Mouse (Mus musculus) heart, embryonic 15.5 days (tissue): ENCODE results near the gene Mybpc3. TPM values are rescaled to one million over a fixed set of nuclear protein-coding genes. Genes with fewer than 3 reads are reported as not detected.
A peak's percentile ranks its signal among the peaks of the same experiment; 100 is the strongest.

Source experiments
- ATAC-seq: fragments of 200-750 bp; cut with Nextera tagmentation; replicated peaks from 2 replicates; pipeline ENCODE4 v1.8.0; 2017; ENCODE audit warnings: low read depth, moderate TSS enrichment; ENCODE audit not compliant: insufficient number of reproducible peaks, insufficient read depth, low FRiP score
- H3K27ac ChIP-seq: fragments of 300-500 bp; sonication (generic); 2 replicates; pipeline ENCODE4 v1.5.1; 2015; ENCODE audit warnings: mild to moderate bottlenecking, inconsistent platforms
- H3K27me3 ChIP-seq: fragments of 300-500 bp; sonication (generic); 2 replicates; pipeline ENCODE4 v1.6.1; 2015; ENCODE audit warnings: inconsistent platforms
- H3K36me3 ChIP-seq: fragments of 300-500 bp; sonication (generic); 2 replicates; pipeline ENCODE4 v1.6.1; 2015; ENCODE audit warnings: mild to moderate bottlenecking, inconsistent platforms
- H3K4me1 ChIP-seq: fragments of 300-500 bp; sonication (generic); replicated peaks from 2 replicates; pipeline ENCODE4 v1.6.1; 2015; ENCODE audit warnings: inconsistent platforms
- H3K4me2 ChIP-seq: fragments of 300-500 bp; sonication (generic); 2 replicates; pipeline ENCODE4 v1.6.1; 2015; ENCODE audit warnings: inconsistent platforms, mild to moderate bottlenecking, moderate library complexity
- H3K4me3 ChIP-seq: fragments of 300-500 bp; sonication (generic); 2 replicates; pipeline ENCODE4 v1.5.1; 2015; ENCODE audit warnings: mild to moderate bottlenecking, inconsistent platforms
- H3K9ac ChIP-seq: fragments of 300-500 bp; sonication (generic); 2 replicates; pipeline ENCODE4 v1.6.1; 2015; ENCODE audit warnings: mild to moderate bottlenecking, inconsistent platforms
- H3K9me3 ChIP-seq: fragments of 300-500 bp; sonication (generic); replicated peaks from 2 replicates; pipeline ENCODE4 v1.6.1; 2016; ENCODE audit warnings: inconsistent platforms
- WGBS: fragments of 180-500 bp; shearing (Covaris S2); methylation state at CpG from one replicate; pipeline ENCODE4 v1.1.7; 2015; ENCODE audit warnings: mixed read lengths; 5-methylcytosine and 5-hydroxymethylcytosine counted together
- polyA plus RNA-seq: library from polyadenylated mRNA; unstranded; fragments of >200 nt; fragmentation: Nextera tagmentation; extraction: Ambion mirVana; gene quantifications from 2 replicates; pipeline ENCODE4 v1.2.1, GENCODE M21; 2015

Gene Mybpc3
- polyA plus RNA-seq, 1 experiment from 2014 or later, result 937 TPM

- Histone ChIP-seq H3K27me3 (no peaks in the 10 kb centered on the region), H3K9me3 (no peaks in the 10 kb centered on the region), H3K9ac (no peak overlapping the region), H3K27ac (no peak overlapping the region), H3K36me3 (peaks cover 9% of the 10 kb centered on the region; the same call in 1 of the 2 replicates), H3K4me3 (no peak overlapping the region), H3K4me2 (no peak overlapping the region), H3K4me1 (0 out of 2 replicates have a peak, but pooled peaks cover 3% of the 10 kb centered on the region)
- WGBS, result 67% methylated on average over 25 of the region's 25 CpGs
- ATAC-seq, result no peak
These were observed 51.8 kb downstream of the Mybpc3 start for GRCm38 (mm10) chr2:91169587-91170322.

GRCm38 (mm10) chr2:91175490-91175889 lies 57.5 kb downstream of the Mybpc3 start:
- 55% methylated on average over 4 of the region's 4 CpGs for WGBS
- no peak for ATAC-seq
- peaks cover 5% of the 10 kb centered on the region for H3K4me1 ChIP-seq
- H3K9me3 ChIP-seq, result no peaks in the 10 kb centered on the region
- H3K27ac ChIP-seq, result no peak overlapping the region
- H3K4me3 ChIP-seq, result no peak overlapping the region
- no peaks in the 10 kb centered on the region for H3K27me3 ChIP-seq
- no peak overlapping the region for H3K4me2 ChIP-seq
- no peak overlapping the region for H3K9ac ChIP-seq
- peaks cover 5% of the 10 kb centered on the region; the same call in 1 of the 2 replicates for H3K36me3 ChIP-seq

GRCm38 (mm10) chr2:91176234-91176633 lies 58.3 kb downstream of the Mybpc3 start:
- H3K4me2 ChIP-seq, result no peak overlapping the region
- no peak for ATAC-seq
- H3K4me3 ChIP-seq, result no peak overlapping the region
- H3K27me3 ChIP-seq, result no peaks in the 10 kb centered on the region
- WGBS, result 62% methylated on average over 6 of the region's 6 CpGs
- peaks cover 5% of the 10 kb centered on the region for H3K4me1 ChIP-seq
- H3K27ac ChIP-seq, result no peak overlapping the region
- no peak overlapping the region for H3K9ac ChIP-seq
- H3K36me3 ChIP-seq, result peaks cover 5% of the 10 kb centered on the region; the same call in 1 of the 2 replicates
- no peaks in the 10 kb centered on the region for H3K9me3 ChIP-seq

GRCm38 (mm10) chr2:91179825-91180224 lies 61.9 kb downstream of the Mybpc3 start:
- H3K9ac ChIP-seq, result no peak overlapping the region
- ATAC-seq, result no peak
- no peak overlapping the region for H3K27ac ChIP-seq
- no peaks in the 10 kb centered on the region for H3K27me3 ChIP-seq
- no peak overlapping the region for H3K4me2 ChIP-seq
- H3K36me3 ChIP-seq, result no peaks in the 10 kb centered on the region; the same call in 1 of the 2 replicates
- H3K4me3 ChIP-seq, result no peak overlapping the region
- H3K9me3 ChIP-seq, result no peaks in the 10 kb centered on the region
- H3K4me1 ChIP-seq, result peaks cover 15% of the 10 kb centered on the region
- WGBS, result 34% methylated on average over 4 of the region's 4 CpGs

DNA sequence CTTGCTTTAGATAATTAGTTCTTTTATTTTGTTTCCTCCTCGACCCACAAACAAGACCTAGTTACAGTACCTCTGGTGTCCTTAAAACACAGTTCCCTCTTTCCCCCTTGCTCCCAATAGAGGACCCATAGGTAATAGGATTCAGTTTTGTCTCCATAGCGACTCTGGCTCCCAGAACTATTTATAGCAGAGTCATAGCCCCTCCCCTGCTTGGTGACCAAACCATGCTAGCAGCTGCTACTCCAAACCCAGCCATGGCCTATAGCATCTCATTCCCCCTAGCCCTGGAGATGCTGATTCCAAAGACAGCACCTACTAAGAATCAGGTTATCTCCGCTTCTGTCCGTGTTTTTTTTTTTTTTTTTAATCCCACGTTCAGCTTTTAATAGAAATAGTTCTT lies 62.8 kb downstream of the Mybpc3 start:
- Histone ChIP-seq H3K4me3 (no peak overlapping the region), H3K9me3 (no peaks in the 10 kb centered on the region), H3K4me1 (peaks cover 15% of the 10 kb centered on the region), H3K9ac (no peak overlapping the region), H3K27ac (no peak overlapping the region), H3K36me3 (no peaks in the 10 kb centered on the region; the same call in 1 of the 2 replicates), H3K4me2 (no peak overlapping the region), H3K27me3 (no peaks in the 10 kb centered on the region)
- no peak for ATAC-seq
- 59% methylated on average over 5 of the region's 5 CpGs for WGBS

GRCm38 (mm10) chr2:91182016-91182404 lies 64.1 kb downstream of the Mybpc3 start:
- 18% methylated on average over 8 of the region's 8 CpGs for WGBS
- H3K27me3 ChIP-seq, result no peaks in the 10 kb centered on the region
- H3K9me3 ChIP-seq, result no peaks in the 10 kb centered on the region
- peak overlapping the region; percentile 97 for H3K4me2 ChIP-seq
- no peak for ATAC-seq
- H3K9ac ChIP-seq, result peak overlapping the region; percentile 60; the same call in 1 of the 2 replicates
- no peaks in the 10 kb centered on the region; the same call in 1 of the 2 replicates for H3K36me3 ChIP-seq
- H3K4me1 ChIP-seq, result peaks cover 11% of the 10 kb centered on the region
- H3K27ac ChIP-seq, result no peak overlapping the region
- H3K4me3 ChIP-seq, result peak overlapping the region; percentile 83

DNA sequence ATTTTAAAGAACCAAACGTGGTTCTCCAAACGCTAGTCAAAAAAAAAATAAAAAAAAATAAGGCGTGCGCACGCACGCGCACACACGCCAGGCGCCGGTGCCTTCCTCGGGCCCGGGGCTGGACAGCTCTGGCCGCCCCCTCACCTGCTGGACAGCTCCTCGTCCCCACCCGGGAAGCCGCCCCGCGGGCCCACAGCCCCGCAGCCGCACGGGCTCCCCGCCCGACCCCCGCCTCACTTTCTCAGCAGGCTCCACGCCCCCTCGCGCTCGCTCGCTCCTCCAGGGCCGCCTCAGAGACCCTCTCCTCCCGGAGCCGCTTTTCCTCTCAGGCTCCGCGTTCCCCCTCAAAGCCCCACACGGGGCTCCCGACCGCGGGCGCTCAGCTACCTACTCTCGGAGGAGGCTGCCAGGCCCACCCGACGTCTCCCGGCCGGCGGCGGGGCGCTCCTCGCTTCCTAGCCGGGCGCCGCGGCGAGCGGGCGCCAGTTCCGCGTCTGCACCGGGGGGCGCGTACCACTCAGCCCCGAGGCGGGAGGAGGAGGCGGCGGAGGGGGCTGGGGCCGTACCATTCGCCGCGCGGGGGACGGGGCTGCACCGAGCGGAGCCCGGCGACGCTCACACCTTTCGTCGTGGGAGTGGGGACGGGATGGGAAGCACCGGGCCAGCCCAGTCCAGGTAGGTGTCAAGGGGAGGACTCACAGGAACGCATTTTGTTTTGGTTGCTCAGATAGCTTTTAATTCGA lies 64.6 kb downstream of the Mybpc3 start:
- Histone ChIP-seq H3K9ac (peak overlapping the region; percentile 60), H3K4me1 (peaks cover 11% of the 10 kb centered on the region), H3K27ac (peak overlapping the region; percentile 32), H3K4me2 (peak overlapping the region; percentile 97), H3K4me3 (peak overlapping the region; percentile 83), H3K27me3 (no peaks in the 10 kb centered on the region), H3K36me3 (no peaks in the 10 kb centered on the region; the same call in 1 of the 2 replicates), H3K9me3 (no peaks in the 10 kb centered on the region)
- under 1% methylated on average over 81 of the region's 81 CpGs for WGBS
- ATAC-seq, result peak; percentile 87

DNA sequence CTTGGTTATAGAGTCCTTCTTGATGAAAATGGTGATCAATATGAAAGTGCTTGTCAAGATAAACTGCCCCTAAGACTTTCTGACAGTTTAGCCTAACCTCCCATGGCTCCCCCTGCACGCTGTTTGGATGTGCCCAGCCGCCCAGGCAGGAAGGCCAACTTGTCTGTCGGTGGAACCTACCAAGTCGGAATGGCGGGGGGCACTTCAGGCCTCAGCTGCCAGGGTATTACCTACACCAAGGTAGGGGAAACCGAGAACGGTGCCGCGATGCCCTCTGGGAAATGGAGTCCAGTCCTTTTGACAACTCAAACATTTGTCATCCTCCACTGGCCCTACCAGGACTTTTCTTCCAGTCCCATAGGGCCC lies 65.2 kb downstream of the Mybpc3 start:
- Histone ChIP-seq H3K9me3 (no peaks in the 10 kb centered on the region), H3K27ac (peak overlapping the region; percentile 32), H3K4me1 (peaks cover 11% of the 10 kb centered on the region), H3K9ac (peak overlapping the region; percentile 60), H3K27me3 (no peaks in the 10 kb centered on the region), H3K4me2 (peak overlapping the region; percentile 97), H3K36me3 (no peaks in the 10 kb centered on the region; the same call in 1 of the 2 replicates), H3K4me3 (peak overlapping the region; percentile 83)
- under 1% methylated on average over 9 of the region's 9 CpGs for WGBS
- peak; percentile 89 for ATAC-seq

DNA sequence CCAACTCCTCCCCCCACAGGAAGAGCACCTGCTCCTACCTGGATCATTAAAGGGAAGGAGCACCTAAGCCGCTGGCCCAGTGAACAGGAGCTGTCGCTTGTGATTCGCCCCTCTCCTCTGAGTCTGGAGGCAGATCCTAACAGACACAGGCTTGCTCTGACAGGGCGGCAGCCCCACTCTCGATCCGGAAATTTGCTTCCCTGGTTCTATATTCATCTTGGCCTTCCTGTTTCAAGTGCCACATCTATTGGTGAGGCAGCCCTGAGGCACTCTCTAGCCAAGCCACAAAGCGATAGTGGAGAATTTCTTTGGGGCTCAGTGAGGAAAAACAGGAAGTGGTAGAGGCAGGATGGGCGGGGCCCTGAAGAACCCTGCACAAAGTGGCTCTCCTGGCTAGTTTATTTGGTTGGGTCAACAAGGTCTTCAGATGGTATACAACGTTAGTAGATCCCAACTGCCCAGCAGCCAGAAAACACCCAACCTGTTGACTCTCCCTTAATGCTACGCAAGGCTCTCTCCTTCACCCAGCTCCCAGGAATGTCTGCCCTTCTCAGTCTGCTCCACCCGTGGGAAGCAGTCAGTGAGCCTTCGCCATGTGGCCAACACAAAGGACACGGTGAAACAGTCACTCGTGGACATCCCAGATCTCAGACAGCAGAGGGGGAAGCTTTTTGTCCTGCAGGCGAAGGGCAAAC lies 65.9 kb downstream of the Mybpc3 start, which contains the start of gene Madd:
TSS of gene Madd (minus strand) at position 127 of the 695 bp plus-strand sequence.
- no peaks in the 10 kb centered on the region for H3K27me3 ChIP-seq
- ATAC-seq, result no peak
- WGBS, result 56% methylated on average over 15 of the region's 15 CpGs

More for the DNA sequence above, 65.9 kb downstream of the Mybpc3 start, which contains the start of gene Madd:
- H3K27ac ChIP-seq, result peak within 1 kb of the TSS; percentile 32
- no peaks in the 10 kb centered on the region for H3K9me3 ChIP-seq
- peak within 1 kb of the TSS; percentile 60 for H3K9ac ChIP-seq
- H3K4me1 ChIP-seq, result peaks cover 11% of the 10 kb centered on the region
- peak within 1 kb of the TSS; percentile 83 for H3K4me3 ChIP-seq
- H3K36me3 ChIP-seq, result no peaks in the 10 kb centered on the region
- peak within 1 kb of the TSS; percentile 97 for H3K4me2 ChIP-seq
